Mouse (Mus musculus) midbrain, embryonic 10.5 days (tissue): ENCODE results near the gene Kif13a. TPM values are rescaled to one million over a fixed set of nuclear protein-coding genes. Genes with fewer than 3 reads are reported as not detected.

Source experiments
- DNase-seq: peaks from one replicate; pipeline ENCODE4 v3.0.0-alpha.2; 2017; ENCODE audit warnings: low spot score
- H3K27ac ChIP-seq: fragments of 300-500 bp; sonication (generic); replicated peaks from 2 replicates; pipeline ENCODE4 v1.5.1; 2016; ENCODE audit warnings: mild to moderate bottlenecking
- H3K27me3 ChIP-seq: fragments of 300-500 bp; sonication (generic); 2 replicates; pipeline ENCODE4 v1.6.1; 2016; ENCODE audit warnings: low read depth, mild to moderate bottlenecking; ENCODE audit not compliant: poor library complexity, severe bottlenecking
- H3K36me3 ChIP-seq: fragments of 300-500 bp; sonication (generic); 2 replicates; pipeline ENCODE4 v1.6.1; 2016; ENCODE audit warnings: mild to moderate bottlenecking, moderate library complexity
- H3K4me1 ChIP-seq: fragments of 300-500 bp; sonication (generic); 2 replicates; pipeline ENCODE4 v1.6.1; 2016
- H3K4me3 ChIP-seq: fragments of 300-500 bp; sonication (generic); 2 replicates; pipeline ENCODE4 v1.5.1; 2016; ENCODE audit warnings: mild to moderate bottlenecking, moderate library complexity
- H3K9me3 ChIP-seq: fragments of 300-500 bp; sonication (generic); replicated peaks from 2 replicates; pipeline ENCODE4 v1.6.1; 2016; ENCODE audit warnings: mild to moderate bottlenecking
- WGBS: fragments of 180-500 bp; shearing (Covaris S2); methylation state at CpG from one replicate; pipeline ENCODE4 v1.1.7; 2016; 5-methylcytosine and 5-hydroxymethylcytosine counted together
- polyA plus RNA-seq: library from polyadenylated mRNA; unstranded; fragments of >200 nt; fragmentation: Nextera tagmentation; extraction: Ambion mirVana; gene quantifications from 2 replicates; pipeline ENCODE4 v1.2.1, GENCODE M21; 2016

The Kif13a gene
- polyA plus RNA-seq, 1 experiment from 2014 or later, result 9.1 TPM

DNA sequence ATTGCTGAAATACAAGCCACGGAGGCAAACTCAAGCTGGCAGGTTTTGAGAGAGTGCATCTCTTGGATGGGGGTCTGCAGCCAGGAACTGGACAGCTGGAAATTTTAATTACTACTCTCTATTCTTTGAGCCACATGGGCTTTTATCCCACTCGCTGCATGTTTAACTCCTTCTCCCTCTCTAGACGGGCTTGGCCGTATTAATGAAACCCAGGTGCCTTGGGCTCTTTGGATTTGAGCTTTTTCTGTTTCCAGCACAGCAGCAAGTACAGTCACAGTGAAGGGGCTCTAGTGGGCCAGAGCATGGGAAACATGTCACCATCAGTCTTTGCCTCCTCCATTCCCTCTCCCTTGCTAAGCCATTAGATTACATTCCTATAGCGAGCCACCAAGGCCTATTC lies 16.4 kb upstream of the Kif13a start:
- no peak for DNase-seq
- WGBS, result 79% methylated on average over 5 of the region's 5 CpGs
- H3K27ac ChIP-seq, result peak overlapping the region; percentile 28; the same call in 1 of the 2 replicates

DNA sequence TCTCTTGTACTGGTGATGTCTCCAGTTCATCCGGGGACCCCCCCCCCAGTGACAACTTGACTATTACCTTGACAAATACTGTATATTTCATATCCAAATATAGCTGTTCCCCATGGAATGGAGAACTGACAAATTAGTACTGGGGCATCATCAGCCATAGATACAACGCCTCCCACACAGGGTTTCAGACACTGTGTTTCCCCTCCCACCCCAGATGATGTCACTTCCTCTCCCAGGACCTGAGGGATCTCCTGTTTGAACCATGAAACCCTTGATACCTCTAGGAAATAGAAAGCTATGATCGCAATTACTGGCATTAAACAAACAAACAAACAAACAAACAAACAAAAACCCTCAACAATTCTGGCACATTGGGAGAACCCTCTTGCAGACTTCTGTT lies 15.6 kb upstream of the Kif13a start:
- peak overlapping the region; percentile 81; the same call in 1 of the 2 replicates for H3K27ac ChIP-seq
- peaks cover 34% of the 10 kb centered on the region for H3K4me1 ChIP-seq
- no peaks in the 10 kb centered on the region for H3K9me3 ChIP-seq
- no peaks in the 10 kb centered on the region for H3K27me3 ChIP-seq
- no peaks in the 10 kb centered on the region for H3K36me3 ChIP-seq
- H3K4me3 ChIP-seq, result no peak overlapping the region
- DNase-seq, result no peak
- WGBS, result 84% methylated on average over 3 of the region's 3 CpGs

More for the DNA sequence above, 16.4 kb upstream of the Kif13a start:
- Histone ChIP-seq H3K4me3 (no peak overlapping the region), H3K36me3 (no peaks in the 10 kb centered on the region), H3K4me1 (peaks cover 34% of the 10 kb centered on the region), H3K27me3 (no peaks in the 10 kb centered on the region), H3K9me3 (no peaks in the 10 kb centered on the region)

DNA sequence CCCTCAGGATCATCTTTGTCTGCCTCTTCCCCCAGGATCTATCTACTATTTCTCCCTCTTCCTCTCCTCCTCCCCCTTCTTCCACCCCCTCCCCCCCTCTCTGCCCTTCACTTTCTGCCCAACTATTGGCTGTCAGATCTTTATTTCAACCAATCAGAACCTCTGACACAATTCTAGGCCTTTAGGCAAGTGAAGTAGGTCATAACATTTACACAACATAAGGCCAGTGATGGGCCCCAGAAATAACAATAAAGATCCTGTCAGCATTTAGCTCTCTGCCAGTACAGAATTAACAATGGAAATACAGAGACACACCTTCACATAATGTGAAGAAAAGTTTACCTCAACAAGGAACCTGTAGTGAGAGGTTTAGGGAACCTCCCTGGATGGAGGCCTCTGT lies 13.6 kb upstream of the Kif13a start:
- Histone ChIP-seq H3K36me3 (no peaks in the 10 kb centered on the region), H3K9me3 (no peaks in the 10 kb centered on the region), H3K4me3 (no peak overlapping the region), H3K27ac (peak overlapping the region; percentile 58; the same call in 1 of the 2 replicates), H3K4me1 (peaks cover 34% of the 10 kb centered on the region), H3K27me3 (no peaks in the 10 kb centered on the region)
- DNase-seq, result no peak

DNA sequence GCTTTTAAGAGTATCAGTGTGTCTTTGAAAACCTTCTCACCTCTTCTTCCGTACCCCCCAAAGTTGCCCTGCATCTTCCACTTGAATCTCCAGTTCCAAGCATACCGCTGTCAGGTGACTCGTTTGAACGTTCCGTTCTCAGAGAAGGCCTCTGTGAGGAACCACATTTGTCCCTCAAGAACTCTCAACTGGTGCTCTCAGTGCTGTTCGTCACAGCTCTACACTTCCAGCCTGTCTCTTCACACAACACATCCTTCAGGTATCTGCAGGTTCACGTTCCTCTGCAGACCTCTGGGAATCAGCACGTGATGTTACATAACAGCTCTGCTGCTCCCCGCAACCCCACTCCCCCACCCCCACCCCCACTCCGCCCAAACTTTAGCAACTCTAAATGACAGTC lies 4.4 kb upstream of the Kif13a start:
- no peak overlapping the region for H3K4me3 ChIP-seq
- WGBS, result 87% methylated on average over 10 of the region's 10 CpGs
- H3K4me1 ChIP-seq, result peaks cover 18% of the 10 kb centered on the region
- no peak for DNase-seq
- no peaks in the 10 kb centered on the region for H3K36me3 ChIP-seq
- no peak overlapping the region for H3K27ac ChIP-seq
- H3K9me3 ChIP-seq, result no peaks in the 10 kb centered on the region
- H3K27me3 ChIP-seq, result peaks cover 24% of the 10 kb centered on the region

DNA sequence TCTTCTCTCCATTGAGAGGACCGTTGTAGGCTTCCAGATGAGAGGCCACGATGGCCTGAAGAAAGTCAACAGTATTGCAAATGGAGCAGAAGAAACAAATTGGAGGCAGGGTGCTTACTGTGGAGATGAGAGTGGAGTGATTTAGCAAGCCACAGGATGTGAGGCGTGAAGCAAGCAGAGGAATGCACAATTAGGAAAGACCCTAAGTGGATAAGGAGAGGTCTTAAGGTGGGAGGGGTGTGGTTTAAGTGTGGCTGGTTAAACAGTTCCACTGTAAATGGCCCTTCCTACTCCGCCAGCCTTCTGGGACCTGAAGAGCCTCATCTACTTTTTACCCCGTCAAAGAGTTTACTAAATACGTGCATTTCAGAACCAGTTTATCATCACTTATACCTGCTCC lies 3.2 kb upstream of the Kif13a start:
- Histone ChIP-seq H3K9me3 (no peaks in the 10 kb centered on the region), H3K36me3 (no peaks in the 10 kb centered on the region), H3K4me1 (peaks cover 31% of the 10 kb centered on the region), H3K27ac (no peak overlapping the region), H3K27me3 (peaks cover 24% of the 10 kb centered on the region), H3K4me3 (no peak overlapping the region)
- 85% methylated on average over 6 of the region's 6 CpGs for WGBS
- DNase-seq, result no peak

DNA sequence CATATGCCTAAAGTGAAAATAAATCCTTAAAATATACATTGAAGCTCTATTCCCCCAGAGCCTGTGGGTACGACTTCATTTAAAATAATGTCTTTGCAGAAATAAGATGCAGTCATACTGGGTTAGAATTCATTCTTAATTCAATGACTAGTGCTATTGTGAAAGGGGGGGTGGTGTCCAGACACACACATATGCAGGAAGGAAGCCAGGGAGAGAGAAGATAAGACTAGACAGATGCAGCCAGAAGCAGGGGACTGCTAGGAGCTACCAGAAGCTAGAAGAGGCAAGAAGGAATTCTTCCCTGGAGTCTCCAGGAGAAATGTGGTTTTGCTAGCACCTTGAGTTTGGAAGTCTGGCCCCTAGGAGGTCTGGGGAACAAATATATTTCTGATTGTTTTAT lies 2.4 kb upstream of the Kif13a start:
- 95% methylated on average over 1 of the region's 1 CpGs for WGBS
- no peak for DNase-seq
- peaks cover 39% of the 10 kb centered on the region for H3K4me1 ChIP-seq
- H3K9me3 ChIP-seq, result no peaks in the 10 kb centered on the region
- H3K36me3 ChIP-seq, result peaks cover 4% of the 10 kb centered on the region
- H3K27me3 ChIP-seq, result peaks cover 24% of the 10 kb centered on the region
- no peak overlapping the region for H3K4me3 ChIP-seq
- H3K27ac ChIP-seq, result no peak overlapping the region

DNA sequence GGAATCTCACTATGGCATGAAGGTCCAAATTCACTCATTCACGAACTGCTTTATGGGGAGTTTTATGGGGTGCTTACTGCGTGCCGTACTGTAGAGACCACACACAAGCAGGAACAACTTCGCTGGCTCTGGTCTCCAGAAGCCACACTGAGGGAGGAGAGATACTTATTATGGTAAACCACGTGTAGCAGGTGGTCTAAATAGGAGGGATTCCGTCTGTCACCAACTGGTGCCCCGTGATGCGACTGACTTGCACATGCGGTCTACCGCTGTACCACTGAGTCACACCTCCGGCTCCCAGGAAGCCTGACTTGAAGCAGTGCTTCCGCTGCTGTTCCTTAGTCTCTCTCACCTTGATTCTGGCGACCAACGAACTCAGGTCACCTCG lies 986 bp upstream of the Kif13a start:
- WGBS, result 3% methylated on average over 15 of the region's 15 CpGs
- peak overlapping the region; percentile 98 for H3K27ac ChIP-seq
- peaks cover 40% of the 10 kb centered on the region for H3K4me1 ChIP-seq
- peaks cover 18% of the 10 kb centered on the region for H3K36me3 ChIP-seq
- H3K27me3 ChIP-seq, result peaks cover 24% of the 10 kb centered on the region
- peak; percentile 53 for DNase-seq
- peak overlapping the region; percentile 89 for H3K4me3 ChIP-seq
- peaks cover 7% of the 10 kb centered on the region; the same call in 1 of the 2 replicates for H3K9me3 ChIP-seq

DNA sequence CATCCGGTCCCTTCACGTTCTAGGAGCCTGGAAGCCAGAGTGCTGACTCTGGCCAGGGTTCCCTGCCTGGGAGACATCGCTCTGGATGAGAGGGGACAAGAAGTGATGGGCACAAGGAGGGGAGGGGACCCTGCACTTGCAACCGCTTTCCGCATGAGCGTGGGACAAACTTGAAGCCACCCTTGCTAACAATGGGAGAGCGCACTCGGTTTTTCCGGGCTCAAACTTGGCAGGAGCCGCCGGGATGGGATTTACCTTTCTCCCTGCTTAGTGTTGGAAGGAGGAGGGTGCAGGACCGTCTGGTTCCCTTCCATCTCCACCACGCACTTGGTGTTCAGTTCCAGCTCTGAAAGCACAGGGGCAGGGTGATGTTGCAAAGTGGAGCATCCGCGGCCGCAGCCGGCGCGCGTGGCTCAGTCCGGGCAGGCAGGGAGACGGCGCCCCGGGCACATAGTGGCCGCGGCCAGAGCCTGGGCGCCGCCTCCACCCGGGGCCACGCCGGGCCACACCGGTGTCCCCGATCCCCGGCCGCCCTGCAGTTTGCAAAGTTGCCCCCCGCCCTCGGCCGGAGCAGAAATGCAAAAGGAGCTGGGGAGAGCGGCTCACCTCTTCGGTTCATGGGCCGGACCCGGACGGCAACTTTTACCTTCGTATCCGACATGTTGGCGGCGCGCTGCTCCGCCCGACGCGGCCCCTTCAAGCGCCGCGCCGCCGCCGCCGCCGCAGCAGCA lies 541 bp downstream of the Kif13a start:
- peaks cover 20% of the 10 kb centered on the region for H3K27me3 ChIP-seq
- H3K36me3 ChIP-seq, result peaks cover 29% of the 10 kb centered on the region
- peaks cover 8% of the 10 kb centered on the region; the same call in 1 of the 2 replicates for H3K9me3 ChIP-seq
- peak overlapping the region; percentile 89 for H3K4me3 ChIP-seq
- DNase-seq, result peak; percentile 78
- peak overlapping the region; percentile 98 for H3K27ac ChIP-seq
- peaks cover 36% of the 10 kb centered on the region for H3K4me1 ChIP-seq
- 2% methylated on average over 60 of the region's 60 CpGs for WGBS

DNA sequence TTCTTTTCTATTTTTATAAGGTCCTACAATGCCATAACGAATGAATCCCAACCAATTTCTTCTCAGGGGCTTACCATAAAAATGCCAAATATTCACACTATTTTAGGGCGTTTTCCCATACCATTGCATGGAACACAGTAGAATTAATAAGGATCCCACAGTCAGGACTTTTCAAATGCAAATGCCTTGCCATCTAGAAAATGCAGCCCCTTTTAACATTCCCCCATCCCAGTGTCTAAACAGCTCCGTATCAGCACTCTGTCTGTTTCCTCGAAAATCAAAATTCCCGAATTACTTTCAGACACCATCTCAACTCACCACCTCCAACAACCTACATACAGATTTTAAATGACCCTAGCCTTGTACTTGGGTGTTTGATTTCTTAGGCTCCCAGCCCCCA lies 1.3 kb downstream of the Kif13a start:
- peaks cover 29% of the 10 kb centered on the region for H3K36me3 ChIP-seq
- DNase-seq, result no peak
- H3K4me3 ChIP-seq, result peak overlapping the region; percentile 89
- peaks cover 20% of the 10 kb centered on the region for H3K27me3 ChIP-seq
- WGBS, result 30% methylated on average over 5 of the region's 5 CpGs
- H3K4me1 ChIP-seq, result peaks cover 36% of the 10 kb centered on the region
- H3K27ac ChIP-seq, result peak overlapping the region; percentile 98
- H3K9me3 ChIP-seq, result peaks cover 8% of the 10 kb centered on the region; the same call in 1 of the 2 replicates

DNA sequence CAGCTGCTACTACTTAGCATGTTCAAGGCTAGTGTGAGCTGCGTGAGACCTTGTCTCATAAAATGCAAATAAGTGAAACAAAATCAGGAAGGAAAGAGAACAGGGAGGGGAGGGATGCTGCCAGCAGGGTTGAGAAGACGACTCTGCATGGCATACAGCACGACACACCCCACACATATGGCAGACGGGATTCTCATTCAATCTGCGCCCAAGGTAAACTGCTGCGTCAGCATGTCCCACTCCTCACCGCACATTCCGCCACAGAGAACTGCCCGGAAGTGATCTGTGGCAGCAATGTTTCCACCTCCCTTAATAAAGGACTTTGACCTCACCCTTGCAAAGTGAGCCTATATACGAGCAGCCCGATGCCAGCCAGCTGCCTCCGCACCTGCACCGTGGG lies 4.0 kb downstream of the Kif13a start:
- peaks cover 8% of the 10 kb centered on the region; the same call in 1 of the 2 replicates for H3K9me3 ChIP-seq
- peaks cover 42% of the 10 kb centered on the region for H3K36me3 ChIP-seq
- no peaks in the 10 kb centered on the region for H3K27me3 ChIP-seq
- no peak for DNase-seq
- H3K4me1 ChIP-seq, result peaks cover 30% of the 10 kb centered on the region
- no peak overlapping the region for H3K27ac ChIP-seq
- no peak overlapping the region for H3K4me3 ChIP-seq
- WGBS, result 96% methylated on average over 13 of the region's 13 CpGs

DNA sequence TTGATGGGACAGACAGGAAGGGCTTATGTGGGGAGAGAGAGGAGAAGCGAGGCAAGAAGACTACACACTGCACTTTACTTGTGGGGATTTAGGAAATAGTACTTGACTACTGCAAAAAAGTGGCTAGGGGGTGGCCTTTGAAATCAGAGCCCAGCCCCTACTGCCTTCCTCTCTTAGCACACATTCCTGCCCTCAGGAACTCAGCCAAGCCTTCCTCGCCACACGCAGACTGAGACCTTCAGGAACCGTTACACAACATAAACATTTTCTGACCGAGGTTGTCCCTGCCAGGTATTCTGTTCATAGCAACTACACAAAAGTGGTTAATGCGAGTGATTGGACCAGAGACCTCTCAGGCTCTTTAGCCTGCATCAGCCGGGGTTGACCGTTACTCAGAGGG lies 8.1 kb downstream of the Kif13a start:
- peaks cover 42% of the 10 kb centered on the region for H3K36me3 ChIP-seq
- no peak overlapping the region for H3K27ac ChIP-seq
- H3K27me3 ChIP-seq, result no peaks in the 10 kb centered on the region
- DNase-seq, result no peak
- H3K4me3 ChIP-seq, result no peak overlapping the region
- WGBS, result 84% methylated on average over 8 of the region's 8 CpGs
- H3K4me1 ChIP-seq, result no peaks in the 10 kb centered on the region; the same call in 1 of the 2 replicates
- peaks cover 8% of the 10 kb centered on the region; the same call in 1 of the 2 replicates for H3K9me3 ChIP-seq

DNA sequence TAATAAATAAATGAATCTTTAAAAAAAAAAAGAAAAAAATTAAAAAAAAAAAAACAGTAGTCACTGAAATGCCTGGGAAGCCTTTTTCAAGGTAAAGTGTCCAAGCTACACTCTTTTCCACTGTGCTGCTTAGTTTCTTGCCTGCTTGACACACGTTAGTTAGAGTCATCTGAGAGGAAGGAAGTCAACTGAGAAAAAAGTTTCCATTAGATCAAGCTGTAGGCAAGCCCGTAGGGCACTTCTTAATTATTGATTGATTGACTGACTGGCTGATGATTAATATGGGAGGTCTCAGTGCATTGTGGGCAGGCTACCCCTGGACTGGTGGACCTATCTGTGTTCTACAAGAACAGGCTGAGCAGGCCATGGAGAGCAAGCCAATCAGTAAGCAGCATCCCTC lies 9.9 kb downstream of the Kif13a start:
- peaks cover 26% of the 10 kb centered on the region for H3K36me3 ChIP-seq
- WGBS, result 95% methylated on average over 2 of the region's 2 CpGs
- no peaks in the 10 kb centered on the region for H3K9me3 ChIP-seq
- no peak overlapping the region for H3K27ac ChIP-seq
- H3K27me3 ChIP-seq, result no peaks in the 10 kb centered on the region
- no peak for DNase-seq
- no peak overlapping the region for H3K4me3 ChIP-seq
- H3K4me1 ChIP-seq, result no peaks in the 10 kb centered on the region

DNA sequence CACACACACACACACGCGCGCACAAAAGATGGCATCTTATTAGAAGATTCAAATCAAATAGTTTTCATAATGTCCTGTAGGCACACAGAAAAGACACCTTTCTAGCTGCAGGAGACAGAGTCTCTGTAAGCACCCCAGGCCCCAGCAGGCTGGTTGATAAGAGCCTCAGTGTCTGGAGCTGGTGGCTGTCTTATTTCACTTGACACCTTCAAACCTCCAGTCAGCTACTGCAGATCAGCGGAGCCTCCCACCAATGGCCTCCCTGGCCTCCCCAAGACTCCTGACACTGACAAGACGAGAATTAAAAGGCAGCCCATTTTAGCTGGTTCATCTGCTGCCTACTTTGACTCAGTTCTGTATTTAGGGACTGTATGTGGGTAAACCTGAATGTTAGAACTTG lies 11.2 kb downstream of the Kif13a start:
- Histone ChIP-seq H3K4me1 (no peaks in the 10 kb centered on the region), H3K27ac (no peak overlapping the region), H3K36me3 (peaks cover 23% of the 10 kb centered on the region), H3K27me3 (no peaks in the 10 kb centered on the region), H3K4me3 (no peak overlapping the region), H3K9me3 (no peaks in the 10 kb centered on the region)
- WGBS, result 91% methylated on average over 5 of the region's 5 CpGs
- DNase-seq, result no peak
